Mouse (Mus musculus) MEL (cell line): ENCODE results near the gene Igf1r. TPM values are rescaled to one million over a fixed set of nuclear protein-coding genes. Genes with fewer than 3 reads are reported as not detected.

Experiments
- DNase-seq: peaks from one replicate; pipeline ENCODE4 v3.0.0; 2011; ENCODE audit warnings: low read depth, low spot score
- H3K27ac ChIP-seq: 2 replicates; pipeline ENCODE4 v1.5.1; 2012; ENCODE audit warnings: low read depth, mild to moderate bottlenecking, control low read depth, low read length, moderate library complexity; ENCODE audit not compliant: control insufficient read depth
- H3K27me3 ChIP-seq, 2 experiments: fragments of 150-350 bp in 1 of 2; sonication (generic) in 1 of 2; 2 replicates each; pipeline ENCODE4 v1.6.1; 2012; ENCODE audit warnings: low read length in 2 of 2, mild to moderate bottlenecking in 2 of 2, improper control_type of control experiment in 1 of 2, moderate library complexity in 1 of 2; ENCODE audit not compliant: insufficient read depth in 2 of 2, control insufficient read depth in 1 of 2
- H3K36me3 ChIP-seq, 2 experiments: 2 replicates each; pipeline ENCODE4 v1.6.1; 2012 to 2014; ENCODE audit warnings: low read length in 2 of 2, improper control_type of control experiment in 1 of 2, inconsistent platforms in 1 of 2, mild to moderate bottlenecking in 1 of 2; ENCODE audit not compliant: insufficient read depth in 2 of 2, control insufficient read depth in 1 of 2
- H3K4me1 ChIP-seq, 2 experiments: fragments of 150-350 bp in 1 of 2; sonication (generic) in 1 of 2; 2 replicates each; pipeline ENCODE4 v1.6.1; 2012; ENCODE audit warnings: low read length in 2 of 2, improper control_type of control experiment in 1 of 2, mild to moderate bottlenecking in 1 of 2; ENCODE audit not compliant: insufficient read depth in 2 of 2, control insufficient read depth in 1 of 2
- H3K4me3 ChIP-seq, 2 experiments: fragments of 150-350 bp in 1 of 2; sonication (generic) in 1 of 2; 2 replicates each; pipeline ENCODE4 v1.5.1; 2012; ENCODE audit warnings: low read depth in 2 of 2, low read length in 2 of 2, mild to moderate bottlenecking in 2 of 2, moderate library complexity in 2 of 2, control low read depth in 1 of 2, improper control_type of control experiment in 1 of 2; ENCODE audit not compliant: control insufficient read depth in 1 of 2, insufficient read depth in 1 of 2
- H3K79me2 ChIP-seq: 2 replicates; pipeline ENCODE4 v1.6.1; 2012; ENCODE audit warnings: mild to moderate bottlenecking, low read length, moderate library complexity; ENCODE audit not compliant: control insufficient read depth, poor library complexity, insufficient read depth
- H3K9ac ChIP-seq: 2 replicates; pipeline ENCODE4 v1.6.1; 2012; ENCODE audit warnings: low read depth, mild to moderate bottlenecking, control low read depth, low read length, moderate library complexity; ENCODE audit not compliant: control insufficient read depth, poor library complexity, severe bottlenecking
- H3K9me3 ChIP-seq: fragments of 150-350 bp; sonication (generic); replicated peaks from 2 replicates; pipeline ENCODE4 v1.6.1; 2012; ENCODE audit warnings: mild to moderate bottlenecking, low read length, improper control_type of control experiment, moderate library complexity; ENCODE audit not compliant: insufficient read depth
- BHLHE40 ChIP-seq: IDR thresholded peaks from 2 replicates; pipeline ENCODE4 v1.6.1; 2012; ENCODE audit warnings: low read depth, mild to moderate bottlenecking, inconsistent platforms, low read length, improper control_type of control experiment, borderline replicate concordance
- CHD1 ChIP-seq: IDR thresholded peaks from 2 replicates; pipeline ENCODE4 v1.6.1; 2012; ENCODE audit warnings: low read depth, mild to moderate bottlenecking, inconsistent platforms, low read length, improper control_type of control experiment
- CHD2 ChIP-seq: IDR thresholded peaks from 2 replicates; pipeline ENCODE4 v1.6.1; 2011; ENCODE audit warnings: low read length, improper control_type of control experiment
- CTCF ChIP-seq, 3 experiments: IDR thresholded peaks in 2 of 3; conservative IDR thresholded peaks in 1 of 3; 2 replicates each; pipeline ENCODE4 v1.5.1; 2011 to 2012; ENCODE audit warnings: low read length in 3 of 3, low read depth in 2 of 3, mild to moderate bottlenecking in 2 of 3, improper control_type of control experiment in 1 of 3, inconsistent platforms in 1 of 3, mixed read lengths in 1 of 3, moderate library complexity in 1 of 3; ENCODE audit not compliant: control insufficient read depth in 1 of 3, insufficient read depth in 1 of 3, poor library complexity in 1 of 3, severe bottlenecking in 1 of 3
- E2F4 ChIP-seq: IDR thresholded peaks from 2 replicates; pipeline ENCODE4 v1.6.1; 2011; ENCODE audit warnings: low read depth, low read length, improper control_type of control experiment, borderline replicate concordance
- ELF1 ChIP-seq: IDR thresholded peaks from 2 replicates; pipeline ENCODE4 v1.6.1; 2014; ENCODE audit warnings: low read depth, mild to moderate bottlenecking, inconsistent platforms, low read length, improper control_type of control experiment, moderate library complexity
- ETS1 ChIP-seq: IDR thresholded peaks from 2 replicates; pipeline ENCODE4 v1.6.1; 2012; ENCODE audit warnings: low read depth, mild to moderate bottlenecking, inconsistent platforms, low read length, improper control_type of control experiment, moderate library complexity
- GABPA ChIP-seq: IDR thresholded peaks from 2 replicates; pipeline ENCODE4 v1.6.1; 2012; ENCODE audit warnings: low read depth, mild to moderate bottlenecking, inconsistent platforms, low read length, improper control_type of control experiment, moderate library complexity
- GATA1 ChIP-seq: IDR thresholded peaks from 2 replicates; pipeline ENCODE4 v1.6.1; 2011; ENCODE audit warnings: low read depth, low read length, improper control_type of control experiment
- HCFC1 ChIP-seq: IDR thresholded peaks from 2 replicates; pipeline ENCODE4 v1.6.1; 2012; ENCODE audit warnings: low read depth, mild to moderate bottlenecking, inconsistent platforms, low read length, improper control_type of control experiment, moderate library complexity
- JUND ChIP-seq: IDR thresholded peaks from 2 replicates; pipeline ENCODE4 v1.6.1; 2011; ENCODE audit warnings: low read depth, mild to moderate bottlenecking, improper control_type of control experiment, low read length
- KAT2A ChIP-seq: conservative IDR thresholded peaks from 2 replicates; pipeline ENCODE4 v1.6.1; 2012; ENCODE audit warnings: low read depth, low read length, improper control_type of control experiment, inconsistent platforms
- MAX ChIP-seq: IDR thresholded peaks from 2 replicates; pipeline ENCODE4 v1.6.1; 2011; ENCODE audit warnings: low read length, improper control_type of control experiment
- MAZ ChIP-seq: IDR thresholded peaks from 2 replicates; pipeline ENCODE4 v1.6.1; 2012; ENCODE audit warnings: low read depth, mild to moderate bottlenecking, inconsistent platforms, low read length, improper control_type of control experiment
- MXI1 ChIP-seq: IDR thresholded peaks from 2 replicates; pipeline ENCODE4 v1.6.1; 2011; ENCODE audit warnings: mild to moderate bottlenecking, low read depth, low read length, improper control_type of control experiment
- MYB ChIP-seq: IDR thresholded peaks from 2 replicates; pipeline ENCODE4 v1.6.1; 2011; ENCODE audit warnings: mild to moderate bottlenecking, low read depth, low read length, improper control_type of control experiment
- MYC ChIP-seq: IDR thresholded peaks from 2 replicates; pipeline ENCODE4 v1.6.1; 2011; ENCODE audit warnings: low read depth, mild to moderate bottlenecking, low read length, improper control_type of control experiment, moderate library complexity
- NRF1 ChIP-seq: IDR thresholded peaks from 2 replicates; pipeline ENCODE4 v1.6.1; 2014; ENCODE audit warnings: low read depth, mild to moderate bottlenecking, inconsistent platforms, low read length, improper control_type of control experiment, moderate library complexity; ENCODE audit not compliant: poor library complexity, insufficient read depth, severe bottlenecking
- POLR2A ChIP-seq, 2 experiments: IDR thresholded peaks; 2 replicates each; pipeline ENCODE4 v1.6.1; 2011 to 2012; ENCODE audit warnings: low read length in 2 of 2, mild to moderate bottlenecking in 2 of 2, control low read depth in 1 of 2, improper control_type of control experiment in 1 of 2, low read depth in 1 of 2, moderate library complexity in 1 of 2; ENCODE audit not compliant: control insufficient read depth in 1 of 2, insufficient read depth in 1 of 2, poor library complexity in 1 of 2
- POLR2AphosphoS2 ChIP-seq: IDR thresholded peaks from 2 replicates; pipeline ENCODE4 v1.6.1; 2011; ENCODE audit warnings: low read length, improper control_type of control experiment
- RAD21 ChIP-seq: IDR thresholded peaks from 2 replicates; pipeline ENCODE4 v1.6.1; 2011; ENCODE audit warnings: mild to moderate bottlenecking, low read depth, low read length, improper control_type of control experiment
- RCOR1 ChIP-seq: IDR thresholded peaks from 2 replicates; pipeline ENCODE4 v1.6.1; 2012; ENCODE audit warnings: low read depth, mild to moderate bottlenecking, inconsistent platforms, low read length, improper control_type of control experiment
- SIN3A ChIP-seq: IDR thresholded peaks from 2 replicates; pipeline ENCODE4 v1.6.1; 2012; ENCODE audit warnings: low read length, improper control_type of control experiment, inconsistent platforms
- SMC3 ChIP-seq: IDR thresholded peaks from 2 replicates; pipeline ENCODE4 v1.6.1; 2011; ENCODE audit warnings: low read depth, low read length, improper control_type of control experiment
- TAL1 ChIP-seq: IDR thresholded peaks from 2 replicates; pipeline ENCODE4 v1.6.1; 2012; ENCODE audit warnings: mild to moderate bottlenecking, inconsistent platforms, low read length, moderate library complexity, mixed read lengths
- TBP ChIP-seq: IDR thresholded peaks from 2 replicates; pipeline ENCODE4 v1.8.0; 2011; ENCODE audit warnings: low read depth, low read length, improper control_type of control experiment
- TCF12 ChIP-seq: IDR thresholded peaks from 2 replicates; pipeline ENCODE4 v1.6.1; 2014; ENCODE audit warnings: low read depth, mild to moderate bottlenecking, inconsistent platforms, low read length, improper control_type of control experiment, moderate library complexity
- UBTF ChIP-seq: IDR thresholded peaks from 2 replicates; pipeline ENCODE4 v1.6.1; 2012; ENCODE audit warnings: low read depth, mild to moderate bottlenecking, inconsistent platforms, low read length, improper control_type of control experiment, moderate library complexity, borderline replicate concordance; ENCODE audit not compliant: insufficient read depth
- USF2 ChIP-seq, 2 experiments: IDR thresholded peaks; 2 replicates each; pipeline ENCODE4 v1.6.1; 2011 to 2012; ENCODE audit warnings: improper control_type of control experiment in 2 of 2, low read length in 2 of 2, borderline replicate concordance in 1 of 2, inconsistent platforms in 1 of 2, low read depth in 1 of 2, mild to moderate bottlenecking in 1 of 2; ENCODE audit not compliant: insufficient read depth in 1 of 2
- ZKSCAN1 ChIP-seq: IDR thresholded peaks from 2 replicates; pipeline ENCODE4 v1.6.1; 2012; ENCODE audit warnings: low read depth, mild to moderate bottlenecking, inconsistent platforms, low read length, improper control_type of control experiment, moderate library complexity
- ZNF384 ChIP-seq: IDR thresholded peaks from 2 replicates; pipeline ENCODE4 v1.6.1; 2012; ENCODE audit warnings: low read depth, mild to moderate bottlenecking, inconsistent platforms, low read length, improper control_type of control experiment
- polyA plus RNA-seq, 2 experiments: library from polyadenylated mRNA; stranded (reverse) in 1 of 2; unstranded in 1 of 2; fragments of >175 nt in 1 of 2; fragments of >200 nt in 1 of 2; gene quantifications; 2 replicates each; pipeline versions ENCODE4 v1.2.1 to v1.2.4; 2012; ENCODE audit warnings: low replicate concordance in 2 of 2, low read depth in 1 of 2; ENCODE audit not compliant: insufficient read length in 2 of 2, insufficient read depth in 1 of 2, missing spikeins in 1 of 2
- total RNA-seq: library from RNA; depleted of rRNA; stranded (reverse); fragments of 300-350 nt; gene quantifications from 2 replicates; pipeline ENCODE4 v1.2.3, GENCODE M21; 2012

The Igf1r gene
- total and polyA plus RNA-seq, 3 experiments: 11.8 to 11.9 TPM; not detected in 1

DNA sequence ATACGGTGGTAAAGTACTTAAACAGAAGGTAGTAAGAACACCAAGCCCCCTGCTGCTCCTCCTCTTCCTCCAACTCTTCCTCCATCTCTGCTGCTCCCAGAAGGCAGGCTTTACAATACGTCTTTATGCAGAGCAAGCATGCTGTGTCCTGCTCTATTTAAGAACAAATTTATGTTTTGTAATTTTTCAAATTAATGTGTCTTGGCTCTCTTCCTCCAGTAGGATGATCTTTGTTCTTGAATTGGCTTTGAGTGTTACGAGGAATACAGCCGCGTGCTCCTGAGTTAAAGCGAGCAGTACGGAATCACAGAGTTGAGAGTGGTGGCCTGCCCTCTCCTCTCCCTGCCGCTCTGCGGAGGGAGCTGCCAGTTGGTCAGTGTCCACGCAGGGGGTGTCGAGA is 34.2 kb downstream of the Igf1r start:
- H3K36me3 ChIP-seq: peaks cover 0 to 40% of the 10 kb centered on the region in 2 experiments; a peak in 2 of 4 replicates
- no peak overlapping the region for H3K9ac ChIP-seq
- no peak for DNase-seq
- H3K9me3 ChIP-seq: no peaks in the 10 kb centered on the region
- H3K4me1 ChIP-seq: peaks cover 28 to 36% of the 10 kb centered on the region in 2 experiments
- H3K4me3 ChIP-seq: no peak overlapping the region
- H3K27me3 ChIP-seq: no peaks in the 10 kb centered on the region
- TF ChIP-seq ZKSCAN1: no peak
- no peak for TF ChIP-seq MYB
- no peak for TF ChIP-seq RAD21
- H3K79me2 ChIP-seq: peaks cover 15% of the 10 kb centered on the region
- H3K27ac ChIP-seq: no peak overlapping the region

DNA sequence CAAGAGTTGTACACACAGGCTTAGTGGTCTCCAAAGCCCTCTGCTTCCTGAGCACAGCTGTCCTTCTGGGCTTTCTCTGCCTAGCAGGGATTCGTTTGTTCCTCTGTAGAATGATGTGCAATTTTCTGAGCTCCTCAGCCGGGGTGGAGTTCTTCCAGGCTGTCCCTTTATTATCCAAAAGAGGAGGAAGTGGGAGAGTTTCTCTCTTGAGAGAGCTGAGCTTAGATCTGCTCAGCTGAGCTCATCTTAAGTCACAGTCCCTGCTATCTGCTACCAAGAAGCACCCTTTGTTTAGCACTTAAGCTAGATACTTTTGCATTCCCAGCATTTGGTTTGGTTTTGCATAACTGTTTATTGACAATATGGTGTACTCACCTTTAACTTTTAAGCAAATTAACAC is 36.7 kb downstream of the Igf1r start:
- no peaks in the 10 kb centered on the region for H3K9me3 ChIP-seq
- peaks cover 32 to 42% of the 10 kb centered on the region in 2 experiments for H3K4me1 ChIP-seq

DNA sequence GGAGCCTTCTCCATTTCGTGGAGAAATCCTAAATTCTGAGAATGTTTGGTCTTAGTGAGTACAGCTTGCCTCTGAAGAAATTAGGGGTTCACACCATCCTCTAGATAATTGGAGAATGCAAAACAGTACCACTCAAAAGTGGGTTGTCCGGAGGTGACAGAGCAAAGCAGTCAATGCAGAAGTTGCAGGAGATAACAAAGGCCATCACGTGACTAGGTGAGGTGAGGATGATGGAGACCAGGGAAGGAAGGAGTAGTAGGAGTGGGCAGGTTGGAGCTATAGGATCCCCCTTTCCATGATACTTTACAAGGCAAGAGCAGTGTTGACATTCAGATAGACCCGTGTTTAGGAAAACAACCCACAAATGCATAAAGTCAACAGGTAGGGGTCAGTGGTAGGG is 41.0 kb downstream of the Igf1r start:
- no peaks in the 10 kb centered on the region for H3K27me3 ChIP-seq
- H3K4me1 ChIP-seq: peaks cover 41 to 50% of the 10 kb centered on the region in 2 experiments
- peaks cover 0 to 49% of the 10 kb centered on the region in 2 experiments; a peak in 2 of 4 replicates for H3K36me3 ChIP-seq
- peak overlapping the region; percentile 97 for H3K27ac ChIP-seq
- peak; percentile 42 for DNase-seq
- H3K9me3 ChIP-seq: no peaks in the 10 kb centered on the region
- no peak overlapping the region for H3K4me3 ChIP-seq
- H3K79me2 ChIP-seq: peaks cover 17% of the 10 kb centered on the region; the same call in 1 of the 2 replicates
- H3K9ac ChIP-seq: no peak overlapping the region
- TF ChIP-seq UBTF (no peak), USF2 (IDR thresholded peaks at IDR 0.05; ENCODE audit: borderline replicate concordance in 1 of 2, insufficient read depth in 1 of 2, low read depth in 1 of 2, low read length in 2 of 2) (peak in 1 of 2 experiments; percentile 79; a peak in 2 of 4 replicates), TBP (no peak), TAL1 (peak; percentile 19; the same call in 1 of the 2 replicates), MAX (peak; percentile 32; the same call in 1 of the 2 replicates), BHLHE40 (peak; percentile 84; the same call in 1 of the 2 replicates), MYB (no peak), JUND (no peak), ZKSCAN1 (no peak), HCFC1 (no peak), ETS1 (peak; percentile 24; the same call in 1 of the 2 replicates), ZNF384 (no peak), TCF12 (no peak), RAD21 (no peak), MXI1 (peak; percentile 33; the same call in 1 of the 2 replicates), CHD2 (no peak), SIN3A (no peak), GATA1 (peak; percentile 66; the same call in 1 of the 2 replicates)

More for the DNA sequence above, 36.7 kb downstream of the Igf1r start:
- no peak overlapping the region for H3K27ac ChIP-seq
- no peaks in the 10 kb centered on the region for H3K27me3 ChIP-seq
- no peak for DNase-seq
- H3K4me3 ChIP-seq: no peak overlapping the region
- no peak overlapping the region for H3K9ac ChIP-seq
- peaks cover 0 to 41% of the 10 kb centered on the region in 2 experiments; a peak in 2 of 4 replicates for H3K36me3 ChIP-seq
- TF ChIP-seq POLR2AphosphoS2 (no peak), E2F4 (no peak), CTCF (IDR thresholded peaks at IDR 0.05 in 2 of 3, conservative IDR thresholded peaks at IDR 0.05 in 1 of 3; ENCODE audit: control insufficient read depth in 1 of 3, insufficient read depth in 1 of 3, low read depth in 2 of 3, low read length in 3 of 3, poor library complexity in 1 of 3, severe bottlenecking in 1 of 3) (no peak), CHD1 (no peak), MXI1 (no peak), CHD2 (no peak), MAZ (no peak), KAT2A (no peak), RCOR1 (no peak), RAD21 (no peak), MYC (no peak), SMC3 (no peak), POLR2A (IDR thresholded peaks at IDR 0.05; ENCODE audit: control insufficient read depth in 1 of 2, insufficient read depth in 1 of 2, low read depth in 1 of 2, low read length in 2 of 2, poor library complexity in 1 of 2) (no peak), ELF1 (no peak), NRF1 (no peak), TAL1 (no peak), GATA1 (no peak), HCFC1 (no peak), GABPA (no peak)
- peaks cover 14% of the 10 kb centered on the region for H3K79me2 ChIP-seq
